Mouse (Mus musculus) heart, adult 8-10 months (tissue): ENCODE results near the gene Lamp1. TPM values are rescaled to one million over a fixed set of nuclear protein-coding genes. Genes with fewer than 3 reads are reported as not detected.
A peak's percentile ranks its signal among the peaks of the same experiment; 100 is the strongest.

Experiments
- DNase-seq: peaks from one replicate; pipeline ENCODE4 v3.0.0; 2022; ENCODE audit warnings: low spot score
- microRNA-seq: library from miRNA; unstranded; fragments of <30 nt; microRNA quantifications from one replicate; pipeline ENCODE4 v1.2.0, GENCODE M21; 2022
- total RNA-seq, 4 experiments: library from RNA; stranded (reverse); gene quantifications; 2 replicates each; pipeline ENCODE4 v1.2.4; 2022

Lamp1 gene
- total RNA-seq, 4 experiments from 2014 or later: 413 to 443 (median 429) TPM

DNA sequence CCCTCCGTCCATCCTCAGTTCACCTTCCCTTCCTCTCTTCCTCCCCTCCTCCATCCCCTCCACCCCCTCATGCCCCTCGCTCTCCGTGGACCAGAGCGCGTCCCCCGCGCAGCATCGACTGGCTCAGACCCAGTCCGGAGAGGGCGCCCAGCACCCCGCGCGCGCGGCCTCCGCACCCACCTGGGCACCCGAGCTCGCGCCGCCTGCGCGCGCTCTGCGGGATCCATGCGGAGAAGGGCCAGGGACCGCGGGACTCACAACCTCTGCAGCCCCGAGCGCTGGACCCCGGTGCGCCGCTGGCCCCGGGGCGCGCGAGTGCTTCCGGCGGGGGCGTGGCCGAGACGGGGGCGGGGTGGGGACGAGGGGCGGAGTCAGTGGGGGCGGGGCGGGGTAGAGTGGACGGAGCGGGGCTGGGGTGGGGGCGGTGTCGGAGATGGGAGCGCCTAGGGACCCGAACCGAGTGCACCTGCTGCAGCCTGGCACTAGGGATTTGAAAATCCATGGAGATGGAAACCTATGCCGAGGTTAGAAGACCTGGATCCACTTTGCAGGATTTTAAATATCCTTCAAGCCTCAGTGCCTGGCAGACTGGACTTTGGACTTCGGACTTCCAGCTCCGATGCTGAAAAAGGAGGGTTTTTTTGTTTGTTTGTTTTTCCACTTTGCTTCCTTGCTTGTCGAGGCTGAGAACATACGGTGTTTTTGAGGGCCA, 41.5 kb downstream of the Lamp1 start, which contains the start of gene Grtp1:
TSS of gene Grtp1 (minus strand) at position 320 of the 712 bp plus-strand sequence.
- DNase-seq: no peak

DNA sequence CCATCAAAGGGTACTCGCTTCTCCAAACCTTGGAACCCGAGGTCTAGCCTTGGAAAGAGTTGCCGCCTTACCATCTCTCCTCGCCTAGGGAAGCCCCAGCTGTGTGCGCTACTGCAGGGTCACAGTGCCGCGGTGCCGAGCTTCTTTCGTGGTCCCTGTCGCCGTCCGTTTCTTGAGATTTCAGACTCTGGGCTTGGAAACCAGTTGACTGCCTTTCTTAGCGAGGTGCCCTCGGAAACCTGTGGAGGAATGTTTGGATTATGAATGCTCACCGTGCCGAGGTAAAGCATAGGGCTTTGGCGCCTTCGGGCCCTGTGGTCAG, 42.0 kb downstream of the Lamp1 start:
- no peak for DNase-seq

DNA sequence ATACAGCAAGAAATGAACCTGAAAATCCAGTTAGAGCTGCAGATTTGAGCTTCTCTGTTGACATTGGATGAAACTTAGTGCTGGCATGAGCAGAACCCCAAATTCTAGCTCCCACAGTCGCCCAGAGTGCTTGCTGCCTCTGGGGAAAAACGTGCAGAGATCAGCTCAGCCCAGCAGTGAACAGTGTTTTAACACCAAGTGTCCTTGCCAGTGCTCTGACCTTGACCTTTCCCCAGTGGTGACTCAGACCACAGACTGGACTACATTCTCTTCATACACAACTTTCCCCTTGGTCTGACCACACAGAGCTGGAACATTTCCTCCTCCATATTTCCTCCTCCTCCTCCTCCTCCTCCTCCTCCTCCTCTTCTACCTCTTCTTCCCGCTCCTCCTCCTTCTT, 43.1 kb downstream of the Lamp1 start:
- DNase-seq: no peak

DNA sequence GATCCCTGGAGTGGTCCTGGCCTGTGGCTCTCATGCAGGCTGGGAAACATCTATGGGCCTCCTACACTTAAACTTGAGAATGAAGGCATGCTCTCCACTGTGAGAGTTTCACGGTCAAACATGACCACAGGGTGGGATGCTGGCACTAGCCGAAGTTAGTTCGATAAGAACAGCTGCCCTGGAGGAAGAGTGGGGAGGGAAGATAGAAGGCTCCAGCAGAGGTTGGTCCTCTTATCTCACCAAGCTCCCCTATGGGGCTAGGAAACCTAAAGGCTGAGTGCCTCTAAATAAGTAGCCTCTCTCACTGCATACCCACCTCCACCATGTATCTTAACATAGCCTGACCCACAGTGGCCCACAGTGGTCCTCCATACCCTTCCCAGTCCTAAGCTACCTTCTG, 43.8 kb downstream of the Lamp1 start:
- no peak for DNase-seq

DNA sequence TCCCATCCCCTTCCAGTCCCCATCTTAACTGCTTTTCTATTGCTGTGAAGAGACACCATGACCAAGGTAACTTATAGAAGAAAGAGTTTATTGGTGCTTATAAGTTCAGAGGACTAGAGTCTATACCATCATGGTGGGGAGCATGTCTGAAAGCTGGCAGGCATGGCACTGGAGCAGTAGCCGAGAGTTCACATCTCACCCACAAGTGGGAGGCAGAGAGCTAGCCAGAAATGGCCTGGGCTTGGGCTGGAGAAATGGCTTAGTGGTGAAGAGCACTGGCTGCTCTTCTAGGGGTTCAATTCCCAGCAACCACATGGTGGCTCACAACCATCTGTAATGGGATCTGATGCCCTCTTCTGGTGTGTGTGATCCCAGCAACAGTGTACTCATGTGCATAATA, 44.5 kb downstream of the Lamp1 start:
- DNase-seq: no peak

DNA sequence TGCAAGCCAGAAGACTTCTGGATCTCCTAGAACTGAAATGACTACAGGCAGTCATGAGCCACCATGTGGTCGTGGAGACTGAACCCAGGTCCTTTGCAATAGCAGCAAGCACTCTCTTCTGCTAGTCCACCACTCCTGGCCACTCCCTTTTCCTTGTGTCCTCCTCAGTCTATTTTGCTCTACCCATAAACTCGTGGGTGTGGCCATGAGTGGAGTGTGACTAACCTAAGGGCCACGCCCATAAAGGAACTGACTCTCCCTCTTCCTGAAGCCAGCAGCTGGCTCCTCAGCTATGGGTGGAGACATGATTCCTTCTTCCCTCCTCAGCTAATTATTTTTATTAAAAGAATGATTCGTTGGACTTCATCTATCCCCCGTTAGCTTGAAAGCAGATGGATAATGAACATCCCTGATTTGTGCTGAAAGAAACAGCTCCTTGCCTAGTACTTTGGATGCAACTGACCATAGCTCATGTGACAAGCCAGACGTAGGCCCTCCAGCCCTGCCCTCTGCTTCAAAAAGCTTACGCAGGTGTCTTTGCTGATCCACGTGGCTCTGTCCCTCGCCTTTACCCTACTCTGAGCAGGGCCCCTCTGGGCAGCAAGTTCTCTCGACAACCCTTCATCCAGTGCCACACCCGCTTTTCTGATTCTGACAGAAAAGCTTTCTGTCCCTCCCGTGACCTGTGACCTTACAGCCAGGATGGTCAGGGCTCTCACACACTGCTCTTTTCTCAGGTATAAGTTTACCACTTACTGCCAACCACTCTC, 45.6 kb downstream of the Lamp1 start:
- no peak for DNase-seq

DNA sequence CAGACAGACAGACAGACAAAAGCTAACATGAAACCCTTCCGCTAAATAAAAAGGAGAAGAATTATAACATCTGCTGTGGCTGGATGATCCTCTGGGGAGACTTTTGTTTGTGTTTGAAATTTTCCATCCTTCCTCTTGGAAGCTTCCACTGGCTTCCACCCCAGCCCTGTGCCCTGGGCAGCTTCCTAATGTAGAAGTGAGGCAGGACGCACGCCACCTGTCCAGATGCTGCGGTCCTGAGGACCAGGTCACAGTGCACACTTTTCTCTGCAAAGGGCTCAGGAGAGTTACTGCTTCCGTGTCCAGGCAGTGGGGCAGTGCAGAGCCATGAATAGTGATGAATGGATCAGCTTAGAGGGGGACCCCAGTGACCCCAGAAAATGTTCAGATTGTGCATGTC, 46.4 kb downstream of the Lamp1 start:
- no peak for DNase-seq

DNA sequence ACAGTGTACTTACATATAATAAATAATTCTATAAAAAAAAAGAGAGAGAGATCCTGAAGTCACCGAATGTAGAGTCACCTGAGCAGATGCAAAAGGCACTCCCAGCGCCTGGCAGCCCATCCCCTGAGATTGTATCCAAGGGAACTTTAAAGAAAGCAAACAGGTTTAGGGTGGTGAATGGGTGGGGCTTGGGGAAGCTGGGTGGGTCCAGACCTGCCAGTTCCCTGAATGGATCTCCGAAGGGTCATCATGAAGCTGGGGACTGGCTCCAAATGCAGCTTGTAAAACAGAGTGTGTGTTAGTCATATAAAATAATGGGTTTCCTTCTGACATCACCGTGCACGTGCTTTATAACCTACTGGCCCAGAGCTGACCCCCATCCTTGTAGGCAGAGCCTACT, 47.3 kb downstream of the Lamp1 start:
- DNase-seq: no peak

DNA sequence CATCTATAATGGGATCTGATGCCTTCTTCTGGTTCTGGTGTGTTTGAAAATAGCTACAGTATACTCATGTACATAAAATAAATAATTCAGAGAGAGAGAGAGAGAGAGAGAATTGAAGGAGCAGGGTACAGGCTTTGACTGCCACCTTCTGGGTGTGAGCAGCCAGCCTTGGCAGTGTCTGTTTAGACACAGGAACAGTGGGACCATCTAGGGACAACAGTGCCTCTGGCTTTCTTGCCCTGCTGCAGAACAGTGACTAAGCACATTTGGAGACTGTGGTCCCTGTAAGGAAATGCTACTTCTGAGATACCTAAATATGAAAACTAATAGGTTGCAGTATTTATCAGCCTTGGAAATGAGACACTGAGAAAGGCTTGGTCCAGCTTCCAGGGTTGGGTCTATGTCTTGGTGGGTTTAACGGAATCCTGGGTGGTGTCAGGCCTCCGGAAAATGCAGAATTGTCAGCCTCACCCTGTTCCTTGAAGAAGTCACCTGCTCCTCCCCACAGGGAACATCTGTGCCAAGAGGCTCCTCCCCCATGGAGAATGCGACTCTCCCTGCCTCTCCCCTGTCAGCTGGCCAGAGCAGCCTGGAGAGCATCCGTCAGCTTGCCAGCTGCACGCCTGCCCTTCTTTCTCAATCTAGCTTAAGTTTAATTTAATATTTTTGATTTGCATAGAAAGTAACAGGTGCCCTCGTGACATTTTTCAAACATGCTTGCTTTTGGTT, 49.8 kb downstream of the Lamp1 start:
- no peak for DNase-seq

DNA sequence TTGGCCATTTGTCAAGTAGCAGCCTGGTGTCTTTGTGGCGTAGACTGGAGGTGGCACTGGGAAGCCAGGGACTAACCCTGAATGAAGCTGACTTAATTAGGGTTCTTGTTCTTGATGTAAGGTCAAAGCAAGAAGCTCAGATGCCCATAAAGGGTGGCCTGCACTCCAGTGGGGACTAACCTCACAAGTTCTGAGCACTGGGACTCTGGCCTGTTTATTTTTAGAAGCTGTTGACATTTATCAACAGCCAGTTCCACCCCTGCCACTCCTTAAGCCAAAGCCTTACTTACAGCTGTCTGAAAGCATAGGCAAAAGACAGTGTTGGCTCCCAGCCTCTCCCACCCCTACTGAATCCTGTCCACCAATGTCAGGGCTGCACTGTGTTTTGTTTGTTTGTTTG, 50.8 kb downstream of the Lamp1 start:
- peak; percentile 50 for DNase-seq

DNA sequence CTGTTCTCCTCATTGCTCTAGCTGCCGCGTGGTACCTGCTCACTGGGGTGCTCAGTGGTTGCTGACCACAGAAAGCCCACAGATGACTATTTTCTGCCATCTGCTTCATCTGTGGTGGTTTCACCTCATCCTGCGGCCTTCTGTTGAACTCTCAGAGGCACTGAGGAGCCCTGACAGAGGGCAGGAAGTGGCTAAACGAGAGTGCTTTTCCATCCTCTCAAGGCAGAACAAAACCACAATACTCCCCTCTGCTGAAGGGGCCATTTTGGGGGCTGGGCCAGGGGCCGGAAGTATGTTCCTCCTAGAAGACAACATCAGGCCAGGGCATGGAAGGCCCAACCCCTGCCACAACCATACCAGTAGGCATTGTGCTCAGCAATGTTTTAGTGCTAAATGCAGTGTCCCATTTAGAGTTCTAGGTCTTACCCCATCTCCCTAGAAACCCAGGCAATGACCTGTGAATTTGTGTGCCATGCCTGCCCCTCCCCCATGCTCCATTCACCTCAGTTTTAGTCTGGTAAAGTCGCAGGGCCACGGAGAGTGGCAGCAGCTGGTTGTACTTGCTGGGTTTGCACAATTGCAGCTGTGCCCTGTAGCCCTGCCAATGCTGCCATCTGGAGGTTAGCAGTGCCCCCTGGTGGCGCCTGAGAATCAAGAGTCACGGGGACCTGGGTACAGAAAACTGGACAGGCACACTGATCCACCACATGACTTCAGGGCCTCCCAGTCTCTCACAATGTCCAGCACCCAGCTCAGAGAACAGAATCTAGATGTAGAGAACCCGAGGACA, 54.7 kb downstream of the Lamp1 start:
- peak; percentile 89 for DNase-seq

DNA sequence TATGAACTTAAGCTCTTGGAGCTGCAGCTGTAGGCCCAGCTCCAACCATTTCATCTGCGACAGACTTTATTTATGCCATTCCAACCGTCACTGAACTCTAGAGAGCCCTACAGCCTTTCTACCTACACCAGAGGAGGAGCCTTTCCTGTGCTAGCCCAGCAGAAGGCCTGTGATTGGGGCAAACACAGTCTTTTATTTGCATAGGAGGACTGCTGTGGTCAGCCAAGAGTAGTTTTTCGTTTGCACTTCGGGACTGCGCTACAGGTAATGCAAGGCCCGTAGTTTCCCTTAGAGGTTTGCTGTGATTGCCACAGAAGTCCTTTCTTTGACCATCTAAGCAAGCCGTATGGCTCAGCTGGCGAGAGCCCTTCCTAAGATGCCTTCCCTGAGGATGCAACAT, 57.4 kb downstream of the Lamp1 start:
- no peak for DNase-seq

DNA sequence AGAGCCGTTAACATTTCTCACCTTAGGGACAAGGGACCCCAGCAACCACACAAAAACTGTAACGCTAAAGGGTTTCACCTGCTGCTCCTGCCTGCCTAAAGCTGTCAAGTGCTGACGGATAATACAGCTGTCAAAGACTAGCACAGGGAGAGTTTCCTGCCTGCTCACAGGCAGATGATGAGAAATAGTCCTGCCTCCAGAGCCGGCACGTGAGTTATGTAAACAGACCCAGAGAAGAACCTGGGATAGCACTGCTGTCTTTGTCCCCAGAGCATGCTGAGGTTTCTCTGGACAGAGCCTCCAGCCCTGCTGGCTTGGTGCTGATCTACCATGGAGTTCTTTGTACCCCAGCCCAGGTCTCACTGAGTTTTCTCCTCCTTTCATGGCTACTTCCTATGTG, 58.1 kb downstream of the Lamp1 start:
- DNase-seq: no peak

DNA sequence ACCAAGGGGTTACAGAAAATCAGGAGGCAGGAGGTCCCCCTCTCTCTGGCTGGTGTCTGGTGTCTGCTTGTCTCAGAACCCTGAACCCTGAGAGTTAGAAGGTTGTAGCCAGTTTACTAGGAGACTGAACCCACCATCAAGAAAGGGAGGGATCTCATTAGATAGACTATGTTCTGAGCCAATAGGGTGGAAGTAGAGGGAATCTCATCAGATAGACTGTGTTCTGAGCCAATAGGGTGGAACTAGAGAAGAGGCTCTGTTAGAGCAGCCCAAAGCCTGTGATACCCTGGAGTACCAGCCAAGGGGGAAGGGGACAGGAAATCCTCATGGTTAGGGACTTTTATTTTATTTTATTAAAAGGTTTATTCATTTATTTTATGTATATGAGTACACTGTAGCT, 59.0 kb downstream of the Lamp1 start:
- DNase-seq: no peak

DNA sequence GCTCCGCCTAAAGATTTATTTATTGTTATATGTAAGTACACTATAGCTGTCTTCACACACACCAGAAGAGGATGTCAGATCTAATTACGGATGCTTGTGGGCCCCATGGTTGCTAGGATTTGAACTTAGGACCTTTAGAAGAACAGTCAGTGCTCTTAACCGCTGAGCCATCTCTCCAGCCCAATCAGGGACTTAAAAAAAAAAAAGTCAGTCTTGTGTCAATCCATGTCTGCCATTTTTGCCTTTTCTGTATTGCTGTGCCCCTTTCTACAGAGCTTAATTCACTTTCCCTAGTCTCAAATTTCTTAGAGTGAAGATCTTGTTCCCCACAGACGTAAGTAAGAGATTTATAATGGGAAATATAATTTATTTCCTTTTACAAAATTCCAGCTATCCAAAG, 59.5 kb downstream of the Lamp1 start:
- no peak for DNase-seq

DNA sequence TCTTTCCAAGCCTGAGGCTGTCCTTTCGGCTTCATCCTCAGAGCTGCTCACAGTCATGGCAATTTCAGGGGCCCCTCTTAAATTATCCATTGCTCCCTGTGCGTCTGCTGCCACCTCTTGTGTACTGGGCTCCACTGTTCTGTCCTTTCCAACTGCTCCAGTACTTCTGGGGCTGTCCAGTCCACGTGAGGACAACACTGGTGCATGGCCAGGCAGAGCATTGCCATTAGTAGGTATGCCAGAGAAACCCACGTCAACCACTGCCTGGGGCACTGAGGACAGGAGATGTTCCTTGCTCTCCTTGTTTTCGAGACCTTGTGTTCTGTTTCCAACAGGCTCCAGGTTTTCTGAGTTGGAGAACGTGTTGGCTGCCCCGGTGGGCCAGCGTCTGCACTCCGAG, 65.5 kb downstream of the Lamp1 start:
- no peak for DNase-seq

Small RNA genes within 50 kb of the gene (microRNA-seq; reads per million reads assigned to microRNA genes)
- gene Mir1968: 25.5 reads per million, percentile 40 among the genes with 10 or more reads in this experiment
- gene Mir7065: not detected

Other genes with a start within 250 kb of the Lamp1 start
- gene F7, start 133.1 kb upstream of the Lamp1 start, total RNA-seq: 1 to 10 TPM in 1 of 4 experiments, under 1 TPM in 2, not detected in 1; 0.22 to 2.2 (median 0.31) TPM
- gene F10, start 121.9 kb upstream of the Lamp1 start, total RNA-seq: 1 to 10 TPM in 1 of 4 experiments, under 1 TPM in 3; 0.35 to 5.7 (median 0.47) TPM
- gene Proz, start 98.2 kb upstream of the Lamp1 start, total RNA-seq: not detected
- gene Pcid2, start 53.7 kb upstream of the Lamp1 start, total RNA-seq: 1 to 10 TPM; 8.4 to 9.7 (median 9.4) TPM
- gene Cul4a, start 53.5 kb upstream of the Lamp1 start, total RNA-seq: 10 to 100 TPM; 75.8 to 84.1 (median 80.2) TPM
- gene Grtp1, start 41.5 kb downstream of the Lamp1 start, total RNA-seq: 1 to 10 TPM; 3.7 to 6.6 (median 4.6) TPM
- 100 to 1,000 TPM; 586 to 686 (median 600) TPM for gene Adprhl1, start 95.0 kb downstream of the Lamp1 start, total RNA-seq
- gene Dcun1d2, start 129.0 kb downstream of the Lamp1 start, total RNA-seq: 10 to 100 TPM; 67.1 to 79.4 (median 73.3) TPM
- gene Tmco3, start 129.0 kb downstream of the Lamp1 start, total RNA-seq: 10 to 100 TPM; 28.3 to 38.8 (median 33.8) TPM
- gene Tfdp1, start 179.6 kb downstream of the Lamp1 start, total RNA-seq: 10 to 100 TPM; 34.4 to 43.9 (median 38.3) TPM
- not detected for gene Atp4b, start 237.7 kb downstream of the Lamp1 start, total RNA-seq
- not detected for gene Grk1, start 245.9 kb downstream of the Lamp1 start, total RNA-seq